Mouse (Mus musculus): Measurements from ENCODE around the gene Atp1b1. TPM values are rescaled to one million over a fixed set of nuclear protein-coding genes. Genes with fewer than 3 reads are reported as not detected.

The Atp1b1 gene
- total RNA-seq, 2 experiments from 2014 or later, result 416 to 492 TPM

- no peak for DNase-seq (ENCODE audit: low spot score)
- intact Hi-C loops (cut with DNase I), result no loop called here
These were observed 10.2 kb upstream of the Atp1b1 start for GRCm38 (mm10) chr1:164468329-164468728.

GRCm38 (mm10) chr1:164467406-164467805 lies 9.3 kb upstream of the Atp1b1 start:
- DNase-seq (ENCODE audit: low spot score), result no peak
- intact Hi-C loops (cut with DNase I), result no loop called here

- intact Hi-C loops (cut with DNase I), result loop anchor here (5.0 kb wide), 1 partner anchor 221 kb away; no protein-coding TSS in a partner anchor
- peak; percentile 62 for DNase-seq (ENCODE audit: low spot score)
These were observed 3.6 kb upstream of the Atp1b1 start for GRCm38 (mm10) chr1:164461726-164462125.

- intact Hi-C loops (cut with DNase I), result loop anchor here (5.0 kb wide), 1 partner anchor 221 kb away; no protein-coding TSS in a partner anchor
- no peak for DNase-seq (ENCODE audit: low spot score)
These were observed 3.0 kb upstream of the Atp1b1 start for GRCm38 (mm10) chr1:164460921-164461697.

- intact Hi-C loops (cut with DNase I), result loop anchor here (5.0 kb wide), 3 partner anchors 92 to 443 kb away; no protein-coding TSS in a partner anchor
- no peak for DNase-seq (ENCODE audit: low spot score)
These were observed 1.2 kb upstream of the Atp1b1 start for GRCm38 (mm10) chr1:164459127-164459905.

GRCm38 (mm10) chr1:164458621-164459051 lies 481 bp upstream of the Atp1b1 start:
- intact Hi-C loops (cut with DNase I), result loop anchor here (5.0 kb wide), 3 partner anchors 91 to 444 kb away; no protein-coding TSS in a partner anchor
- no peak for DNase-seq (ENCODE audit: low spot score)

- peak; percentile 31 for DNase-seq (ENCODE audit: low spot score)
- intact Hi-C loops (cut with DNase I), result loop anchor here (5.0 kb wide), 3 partner anchors 90 to 445 kb away; no protein-coding TSS in a partner anchor
These were observed 467 bp downstream of the Atp1b1 start for GRCm38 (mm10) chr1:164457531-164458244.

GRCm38 (mm10) chr1:164456731-164457130 lies 1.4 kb downstream of the Atp1b1 start:
- no peak for DNase-seq (ENCODE audit: low spot score)
- intact Hi-C loops (cut with DNase I), result loop anchor here (5.0 kb wide), 3 partner anchors 89 to 446 kb away; no protein-coding TSS in a partner anchor

- intact Hi-C loops (cut with DNase I), result loop anchor here (5.0 kb wide), 3 partner anchors 89 to 446 kb away; no protein-coding TSS in a partner anchor
- DNase-seq (ENCODE audit: low spot score), result no peak
These were observed 2.1 kb downstream of the Atp1b1 start for GRCm38 (mm10) chr1:164456065-164456464.

GRCm38 (mm10) chr1:164455614-164456013 lies 2.5 kb downstream of the Atp1b1 start:
- intact Hi-C loops (cut with DNase I), result loop anchor here (5.0 kb wide), 3 partner anchors 88 to 447 kb away; no protein-coding TSS in a partner anchor
- no peak for DNase-seq (ENCODE audit: low spot score)

GRCm38 (mm10) chr1:164454747-164455400 lies 3.3 kb downstream of the Atp1b1 start:
- no peak for DNase-seq (ENCODE audit: low spot score)
- intact Hi-C loops (cut with DNase I), result loop anchor here (5.0 kb wide), 3 partner anchors 88 to 447 kb away; no protein-coding TSS in a partner anchor

- intact Hi-C loops (cut with DNase I), result no loop called here
- DNase-seq (ENCODE audit: low spot score), result no peak
These were observed 4.4 kb downstream of the Atp1b1 start for GRCm38 (mm10) chr1:164453739-164454138.

GRCm38 (mm10) chr1:164453146-164453545 lies 5.0 kb downstream of the Atp1b1 start:
- no peak for DNase-seq (ENCODE audit: low spot score)
- intact Hi-C loops (cut with DNase I), result no loop called here

GRCm38 (mm10) chr1:164452580-164452979 lies 5.6 kb downstream of the Atp1b1 start:
- DNase-seq (ENCODE audit: low spot score), result no peak
- intact Hi-C loops (cut with DNase I), result no loop called here

GRCm38 (mm10) chr1:164451346-164451745 lies 6.8 kb downstream of the Atp1b1 start:
- intact Hi-C loops (cut with DNase I), result no loop called here
- no peak for DNase-seq (ENCODE audit: low spot score)

- intact Hi-C loops (cut with DNase I), result no loop called here
- no peak for DNase-seq (ENCODE audit: low spot score)
These were observed 7.5 kb downstream of the Atp1b1 start for GRCm38 (mm10) chr1:164450644-164451043.

GRCm38 (mm10) chr1:164450231-164450630 lies 7.9 kb downstream of the Atp1b1 start:
- no peak for DNase-seq (ENCODE audit: low spot score)
- intact Hi-C loops (cut with DNase I), result no loop called here

- no peak for DNase-seq (ENCODE audit: low spot score)
These were observed 8.5 kb downstream of the Atp1b1 start for GRCm38 (mm10) chr1:164449626-164450025.

GRCm38 (mm10) chr1:164447521-164447920 lies 10.6 kb downstream of the Atp1b1 start:
- intact Hi-C loops (cut with DNase I), result no loop called here

More at GRCm38 (mm10) chr1:164449626-164450025, 8.5 kb downstream of the Atp1b1 start:
- intact Hi-C loops (cut with DNase I), result no loop called here

More at GRCm38 (mm10) chr1:164447521-164447920, 10.6 kb downstream of the Atp1b1 start:
- no peak for DNase-seq (ENCODE audit: low spot score)
